In genomic region chr3:19958983-19959382, GRCm38 (mm10) we compare ENCODE assay signal across 27 mouse cellular contexts. TPM values are rescaled to one million over a fixed set of nuclear protein-coding genes. Genes with fewer than 3 reads are reported as not detected.
A peak's percentile ranks its signal among the peaks of the same experiment; 100 is the strongest.
DNase-seq lines count a peak whose midpoint lies in the region; ATAC-seq and TF ChIP-seq lines count a peak whose summit lies in the region.
"Had no signal": no experiment of that assay in that cellular context is flagged by ENCODE, and none has a peak within 500 bp of the region (broad histone marks: within the 10 kb centered on the region; RNA-seq: fewer than 3 reads in every experiment).

No protein-coding gene starts in this region.

- no peaks in the 10 kb centered on the region for H3K9me3 ChIP-seq in heart, postnatal 0 days (replicated peaks; ENCODE audit: control insufficient read depth, low read length)
- H3K9me3 ChIP-seq in heart, embryonic 10.5 days = no peaks in the 10 kb centered on the region
- H3K9me3 ChIP-seq in embryonic facial prominence, embryonic 10.5 days = no peaks in the 10 kb centered on the region
- H3K9me3 ChIP-seq: embryonic facial prominence, embryonic 13.5 days; forebrain, embryonic 13.5 days; heart, embryonic 13.5 days; hindbrain, embryonic 15.5 days; intestine, embryonic 15.5 days; kidney, embryonic 15.5 days; limb, embryonic 15.5 days had no signal

- TF ChIP-seq POLR2A in liver, adult 2 months (IDR thresholded peaks at IDR 0.05; ENCODE audit: extremely low read depth, insufficient read depth, low read length) = no peak

- H3K4me1 ChIP-seq in heart, postnatal 0 days (ENCODE audit: control insufficient read depth, insufficient read depth) = peaks cover 28% of the 10 kb centered on the region
- H3K4me1 ChIP-seq in heart, embryonic 10.5 days = no peaks in the 10 kb centered on the region
- H3K4me1 ChIP-seq in liver, adult 2 months (ENCODE audit: control insufficient read depth, insufficient read depth, low read length) = peaks cover 21% of the 10 kb centered on the region
- peaks cover 21% of the 10 kb centered on the region for H3K4me1 ChIP-seq in embryonic facial prominence, embryonic 10.5 days
- H3K4me1 ChIP-seq: intestine, embryonic 15.5 days; kidney, embryonic 15.5 days had no signal

- H3K79me2 ChIP-seq in liver, adult 2 months (ENCODE audit: control insufficient read depth, insufficient read depth, low read length) = peaks cover 11% of the 10 kb centered on the region; the same call in 1 of the 2 replicates

- H3K9ac ChIP-seq in heart, postnatal 0 days (replicated peaks; ENCODE audit: low read depth, low read length) = no peak overlapping the region
- H3K9ac ChIP-seq in liver, adult 2 months (ENCODE audit: low read depth, low read length) = peak overlapping the region; percentile 70
- H3K9ac ChIP-seq: embryonic facial prominence, embryonic 13.5 days; forebrain, embryonic 13.5 days; heart, embryonic 13.5 days; hindbrain, embryonic 15.5 days; intestine, embryonic 15.5 days; kidney, embryonic 15.5 days; limb, embryonic 15.5 days had no signal

- H3K4me3 ChIP-seq in heart, postnatal 0 days (ENCODE audit: low read depth, low read length) = no peak overlapping the region
- H3K4me3 ChIP-seq in heart, embryonic 10.5 days = no peak overlapping the region
- H3K4me3 ChIP-seq in liver, adult 2 months (ENCODE audit: insufficient read depth, low read depth, low read length) = peak overlapping the region; percentile 64
- H3K4me3 ChIP-seq in embryonic facial prominence, embryonic 10.5 days = no peak overlapping the region
- H3K4me3 ChIP-seq: embryonic facial prominence, embryonic 13.5 days; erythroblast, embryonic 14.5 days; forebrain, embryonic 13.5 days; heart, embryonic 13.5 days; hindbrain, embryonic 15.5 days; intestine, embryonic 15.5 days; kidney, embryonic 15.5 days; limb, embryonic 15.5 days had no signal

- no peak for TF ChIP-seq CTCF in heart, postnatal 0 days (IDR thresholded peaks at IDR 0.05; ENCODE audit: low read depth)
- no peak for TF ChIP-seq CTCF in liver, adult 2 months (IDR thresholded peaks at IDR 0.05; ENCODE audit: low read depth, low read length)

- H3K36me3 ChIP-seq in heart, postnatal 0 days (replicated peaks; ENCODE audit: control insufficient read depth, insufficient read depth, low read length) = no peaks in the 10 kb centered on the region
- H3K36me3 ChIP-seq in heart, embryonic 10.5 days = no peaks in the 10 kb centered on the region
- H3K36me3 ChIP-seq in liver, adult 2 months (ENCODE audit: control insufficient read depth, insufficient read depth, low read length) = peaks cover 4% of the 10 kb centered on the region
- H3K36me3 ChIP-seq in embryonic facial prominence, embryonic 10.5 days (replicated peaks) = no peaks in the 10 kb centered on the region
- H3K36me3 ChIP-seq: embryonic facial prominence, embryonic 13.5 days; heart, embryonic 13.5 days; hindbrain, embryonic 15.5 days; intestine, embryonic 15.5 days; kidney, embryonic 15.5 days; limb, embryonic 15.5 days had no signal

- H3K27me3 ChIP-seq in heart, postnatal 0 days (ENCODE audit: control insufficient read depth, insufficient read depth, low read length) = no peaks in the 10 kb centered on the region
- H3K27me3 ChIP-seq in heart, embryonic 10.5 days (ENCODE audit: insufficient read depth, poor library complexity, severe bottlenecking) = no peaks in the 10 kb centered on the region
- H3K27me3 ChIP-seq in liver, adult 2 months (ENCODE audit: control insufficient read depth, insufficient read depth, low read length) = no peaks in the 10 kb centered on the region
- H3K27me3 ChIP-seq in embryonic facial prominence, embryonic 10.5 days (replicated peaks; ENCODE audit: low read depth, poor library complexity, severe bottlenecking) = no peaks in the 10 kb centered on the region
- H3K27me3 ChIP-seq: embryonic facial prominence, embryonic 13.5 days; forebrain, embryonic 13.5 days; heart, embryonic 13.5 days; hindbrain, embryonic 15.5 days; intestine, embryonic 15.5 days; kidney, embryonic 15.5 days; limb, embryonic 15.5 days had no signal

- no peak for DNase-seq in heart, postnatal 0 days (ENCODE audit: low spot score)
- no peak for DNase-seq in heart, embryonic 10.5 days (ENCODE audit: low spot score)
- peak; percentile 74 for DNase-seq in liver, adult 2 months (ENCODE audit: extremely low read depth, low read depth, low spot score)
- DNase-seq in liver (no peak), 3134 (ENCODE audit: extremely low read depth, insufficient read length, low spot score) (peak; percentile 25), adipocyte (ENCODE audit: low spot score) (peak; percentile 61)
- DNase-seq in spleen, adult 12 weeks (ENCODE audit: low spot score) = no peak
- DNase-seq in embryonic facial prominence, embryonic 10.5 days (ENCODE audit: low spot score) = no peak
- DNase-seq: adrenal gland, postnatal 14 days; B cell, adult 2 months; cerebellum, adult 2 months; cerebellum, postnatal 25 days; gastrocnemius, postnatal 10 days; kidney, postnatal 36 days; left cerebral cortex, postnatal 4 days; right cerebral cortex, postnatal 14 days; spleen, adult 18-20 months; thymus, postnatal 14 days had no signal

- 68% methylated on average over 1 of the region's 1 CpGs for WGBS in heart, postnatal 0 days
- WGBS in heart, embryonic 10.5 days = 83% methylated on average over 1 of the region's 1 CpGs
- 16% methylated on average over 1 of the region's 1 CpGs for WGBS in liver, adult 2 months
- 75% methylated on average over 1 of the region's 1 CpGs for WGBS in embryonic facial prominence, embryonic 10.5 days

- H3K27ac ChIP-seq in heart, postnatal 0 days (ENCODE audit: low read depth) = peak overlapping the region; percentile 38
- no peak overlapping the region for H3K27ac ChIP-seq in heart, embryonic 10.5 days
- H3K27ac ChIP-seq in liver, adult 2 months (replicated peaks; ENCODE audit: insufficient read depth, low read depth, low read length) = peak overlapping the region; percentile 86
- H3K27ac ChIP-seq in embryonic facial prominence, embryonic 10.5 days (replicated peaks) = no peak overlapping the region
- H3K27ac ChIP-seq: embryonic facial prominence, embryonic 13.5 days; forebrain, embryonic 13.5 days; hindbrain, embryonic 15.5 days; intestine, embryonic 15.5 days; kidney, embryonic 15.5 days; limb, embryonic 15.5 days had no signal

- no peak for TF ChIP-seq EP300 in heart, postnatal 0 days (IDR thresholded peaks at IDR 0.05; ENCODE audit: low read depth)

- H3K4me2 ChIP-seq in heart, postnatal 0 days (ENCODE audit: low read depth, low read length) = no peak overlapping the region
- H3K4me2 ChIP-seq: embryonic facial prominence, embryonic 13.5 days; forebrain, embryonic 13.5 days; heart, embryonic 13.5 days; hindbrain, embryonic 15.5 days; intestine, embryonic 15.5 days; kidney, embryonic 15.5 days; limb, embryonic 15.5 days; midbrain, embryonic 11.5 days had no signal

- ATAC-seq in heart, postnatal 0 days (ENCODE audit: insufficient read depth, low read depth) = no peak
- ATAC-seq: forebrain, embryonic 13.5 days; intestine, embryonic 15.5 days had no signal

RNA-seq across cellular contexts. Expression of gene Cp, which starts 2.1 kb away (rescaled TPM):
- total RNA-seq in heart, postnatal 0 days (2014; rRNA removed; ENCODE audit: low replicate concordance) = 17.8 and 19.0 TPM in 2 replicates
- 6.5 and 7.0 TPM in 2 replicates for polyA plus RNA-seq in heart, postnatal 0 days (2015; fragmentation: Nextera tagmentation; extraction: Ambion mirVana)
- 0.29 and 0.39 TPM in 2 replicates for polyA plus RNA-seq in heart, embryonic 10.5 days (2016; fragmentation: Nextera tagmentation; extraction: Ambion mirVana)
- 920 and 1,216 TPM in 2 replicates for total RNA-seq in liver, adult 2 months (2014; rRNA removed)
- 217 and 227 TPM in 2 replicates for polyA plus RNA-seq in liver, adult 2 months (2012; rRNA removed)
- polyA plus RNA-seq in embryonic facial prominence, embryonic 10.5 days (2016; fragmentation: Nextera tagmentation; extraction: Ambion mirVana) = 3.8 and 4.2 TPM in 2 replicates
- polyA plus RNA-seq: erythroblast, embryonic 14.5 days had no signal

Comparison
In these comparisons a context has a peak if more than half of its experiments do, and no peak if none do; other contexts are left out.
1. DNase-seq: peak in liver, adult 2 months (single experiment), 3134 (single experiment) and adipocyte (single experiment); none in heart, postnatal 0 days (single experiment), heart, embryonic 10.5 days (single experiment), liver (single experiment), spleen, adult 12 weeks (single experiment) and embryonic facial prominence, embryonic 10.5 days (single experiment).
2. H3K27ac ChIP-seq: peak in heart, postnatal 0 days (single experiment) and liver, adult 2 months (single experiment); none in heart, embryonic 10.5 days (single experiment) and embryonic facial prominence, embryonic 10.5 days (single experiment).
3. RNA of gene Cp, which starts 2.1 kb away (polyA plus RNA-seq): 217 to 227 TPM in liver, adult 2 months; 6.5 to 7.0 TPM in heart, postnatal 0 days, 3.8 to 4.2 TPM in embryonic facial prominence, embryonic 10.5 days and 0.29 to 0.39 TPM in heart, embryonic 10.5 days; every median in the first group is over 10 times any median in the second.